Mouse (Mus musculus) embryonic facial prominence, embryonic 14.5 days (tissue): ENCODE data around the gene Enho. TPM values are rescaled to one million over a fixed set of nuclear protein-coding genes. Genes with fewer than 3 reads are reported as not detected.
A peak's percentile ranks its signal among the peaks of the same experiment; 100 is the strongest.

Source experiments
- ATAC-seq: fragments of 200-750 bp; cut with Nextera tagmentation; 2 replicates; pipeline ENCODE4 v1.8.0; 2017; ENCODE audit warnings: low read depth, moderate number of reproducible peaks, moderate TSS enrichment
- DNase-seq: peaks from one replicate; pipeline ENCODE4 v3.0.0-alpha.2; 2015; ENCODE audit warnings: low spot score
- H3K27ac ChIP-seq: fragments of 300-500 bp; sonication (generic); replicated peaks from 2 replicates; pipeline ENCODE4 v1.5.1; 2014; ENCODE audit warnings: low read depth, mild to moderate bottlenecking, low read length, moderate library complexity
- H3K27me3 ChIP-seq: fragments of 300-500 bp; sonication (generic); replicated peaks from 2 replicates; pipeline ENCODE4 v1.6.1; 2014; ENCODE audit warnings: low read length; ENCODE audit not compliant: control insufficient read depth, insufficient read depth
- H3K36me3 ChIP-seq: fragments of 300-500 bp; sonication (generic); 2 replicates; pipeline ENCODE4 v1.6.1; 2014; ENCODE audit warnings: low read length, mixed read lengths; ENCODE audit not compliant: control insufficient read depth, insufficient read depth
- H3K4me1 ChIP-seq: fragments of 300-500 bp; sonication (generic); 2 replicates; pipeline ENCODE4 v1.6.1; 2014; ENCODE audit warnings: antibody characterized with exemption, low read length; ENCODE audit not compliant: control insufficient read depth, insufficient read depth
- H3K4me2 ChIP-seq: fragments of 300-500 bp; sonication (generic); 2 replicates; pipeline ENCODE4 v1.6.1; 2014; ENCODE audit warnings: low read depth, mild to moderate bottlenecking, low read length, moderate library complexity, mixed read lengths
- H3K4me3 ChIP-seq: fragments of 300-500 bp; sonication (generic); 2 replicates; pipeline ENCODE4 v1.5.1; 2014; ENCODE audit warnings: low read depth, mild to moderate bottlenecking, low read length
- H3K9ac ChIP-seq: fragments of 300-500 bp; sonication (generic); 2 replicates; pipeline ENCODE4 v1.6.1; 2014; ENCODE audit warnings: low read depth, mild to moderate bottlenecking, low read length, moderate library complexity, mixed read lengths
- H3K9me3 ChIP-seq: fragments of 300-500 bp; sonication (generic); 2 replicates; pipeline ENCODE4 v1.6.1; 2016; ENCODE audit warnings: low read length; ENCODE audit not compliant: control insufficient read depth
- WGBS: fragments of 180-500 bp; shearing (Covaris S2); extraction: QIAGEN DNeasy Blood & Tissue Kit; methylation state at CpG from one replicate; pipeline ENCODE4 v1.1.7; 2014; 5-methylcytosine and 5-hydroxymethylcytosine counted together
- polyA plus RNA-seq: library from polyadenylated mRNA; unstranded; fragments of >200 nt; fragmentation: Nextera tagmentation; extraction: Ambion mirVana; gene quantifications from 2 replicates; pipeline ENCODE4 v1.2.1, GENCODE M21; 2014

Gene Enho
- polyA plus RNA-seq, 1 experiment from 2014 or later, result 22.7 TPM

- Histone ChIP-seq H3K36me3 (no peaks in the 10 kb centered on the region), H3K4me3 (no peak overlapping the region), H3K27ac (no peak overlapping the region), H3K27me3 (no peaks in the 10 kb centered on the region), H3K4me1 (peaks cover under 1% of the 10 kb centered on the region; the same call in 1 of the 2 replicates), H3K4me2 (no peak overlapping the region), H3K9me3 (no peaks in the 10 kb centered on the region), H3K9ac (no peak overlapping the region)
- ATAC-seq (no peak), DNase-seq (peak; percentile 38)
- WGBS, result 28% methylated on average over 5 of the region's 5 CpGs
Observed at GRCm38 (mm10) chr4:41645488-41645887, 5.4 kb upstream of the Enho start.

- whole genome bisulfite sequencing, result 63% methylated on average over 6 of the region's 6 CpGs
- Histone ChIP-seq H3K27me3 (0 out of 2 replicates have a peak, but pooled peaks cover 4% of the 10 kb centered on the region), H3K9me3 (no peaks in the 10 kb centered on the region), H3K4me1 (peaks cover 18% of the 10 kb centered on the region), H3K9ac (no peak overlapping the region), H3K27ac (no peak overlapping the region), H3K4me3 (no peak overlapping the region), H3K36me3 (no peaks in the 10 kb centered on the region), H3K4me2 (no peak overlapping the region)
- ATAC-seq, result no peak
- no peak for DNase-seq
Observed at GRCm38 (mm10) chr4:41641199-41641822, 1.2 kb upstream of the Enho start.

- peak overlapping the region; percentile 66 for H3K4me3 ChIP-seq
- H3K27me3 ChIP-seq, result 0 out of 2 replicates have a peak, but pooled peaks cover 4% of the 10 kb centered on the region
- H3K4me2 ChIP-seq, result peak overlapping the region; percentile 92
- DNase-seq (no peak), ATAC-seq (no peak)
- no peaks in the 10 kb centered on the region for H3K9me3 ChIP-seq
- peak overlapping the region; percentile 70 for H3K27ac ChIP-seq
- 11% methylated on average over 10 of the region's 10 CpGs for WGBS
- H3K36me3 ChIP-seq, result no peaks in the 10 kb centered on the region
- H3K4me1 ChIP-seq, result peaks cover 26% of the 10 kb centered on the region
- H3K9ac ChIP-seq, result peak overlapping the region; percentile 81
Observed at GRCm38 (mm10) chr4:41639214-41639841, 796 bp downstream of the Enho start.

- 74% methylated on average over 6 of the region's 6 CpGs for WGBS
- H3K4me2 ChIP-seq, result peak overlapping the region; percentile 92
Observed at GRCm38 (mm10) chr4:41638828-41639213, 1.3 kb downstream of the Enho start.

GRCm38 (mm10) chr4:41638186-41638731 is 1.9 kb downstream of the Enho start:
- H3K36me3 ChIP-seq, result no peaks in the 10 kb centered on the region
- 93% methylated on average over 10 of the region's 10 CpGs for WGBS
- peaks cover 26% of the 10 kb centered on the region for H3K4me1 ChIP-seq
- H3K27me3 ChIP-seq, result 0 out of 2 replicates have a peak, but pooled peaks cover 4% of the 10 kb centered on the region
- H3K4me2 ChIP-seq, result no peak overlapping the region; the same call in 1 of the 2 replicates
- no peak for ATAC-seq
- no peak overlapping the region for H3K27ac ChIP-seq
- H3K9ac ChIP-seq, result no peak overlapping the region
- DNase-seq, result no peak
- no peak overlapping the region for H3K4me3 ChIP-seq
- no peaks in the 10 kb centered on the region for H3K9me3 ChIP-seq

More at GRCm38 (mm10) chr4:41638828-41639213, 1.3 kb downstream of the Enho start:
- Histone ChIP-seq H3K4me1 (peaks cover 26% of the 10 kb centered on the region), H3K4me3 (peak overlapping the region; percentile 66), H3K9ac (peak overlapping the region; percentile 81), H3K27ac (no peak overlapping the region), H3K36me3 (no peaks in the 10 kb centered on the region), H3K27me3 (0 out of 2 replicates have a peak, but pooled peaks cover 4% of the 10 kb centered on the region), H3K9me3 (no peaks in the 10 kb centered on the region)
- DNase-seq (no peak), ATAC-seq (no peak)

GRCm38 (mm10) chr4:41636882-41637635 is 3.1 kb downstream of the Enho start:
- ATAC-seq (no peak), DNase-seq (no peak)
- Histone ChIP-seq H3K36me3 (no peaks in the 10 kb centered on the region), H3K4me2 (no peak overlapping the region), H3K27ac (0 out of 2 replicates have a peak overlapping the region, but pooled peaks have one; percentile 61), H3K4me1 (peaks cover 35% of the 10 kb centered on the region), H3K9me3 (no peaks in the 10 kb centered on the region), H3K9ac (no peak overlapping the region), H3K4me3 (no peak overlapping the region), H3K27me3 (0 out of 2 replicates have a peak, but pooled peaks cover 4% of the 10 kb centered on the region)
- WGBS, result 72% methylated on average over 10 of the region's 10 CpGs

- Histone ChIP-seq H3K27ac (peak overlapping the region; percentile 61; the same call in 1 of the 2 replicates), H3K4me2 (no peak overlapping the region), H3K9ac (no peak overlapping the region), H3K9me3 (no peaks in the 10 kb centered on the region), H3K36me3 (no peaks in the 10 kb centered on the region), H3K4me3 (no peak overlapping the region), H3K4me1 (peaks cover 42% of the 10 kb centered on the region), H3K27me3 (0 out of 2 replicates have a peak, but pooled peaks cover 4% of the 10 kb centered on the region)
- ATAC-seq (no peak), DNase-seq (no peak)
- WGBS, result 29% methylated on average over 7 of the region's 7 CpGs
Observed at GRCm38 (mm10) chr4:41636366-41636765, 3.8 kb downstream of the Enho start.

- H3K9ac ChIP-seq, result no peak overlapping the region
- peak overlapping the region; percentile 61; the same call in 1 of the 2 replicates for H3K27ac ChIP-seq
- DNase-seq (peak; percentile 77), ATAC-seq (no peak)
- H3K27me3 ChIP-seq, result 0 out of 2 replicates have a peak, but pooled peaks cover 4% of the 10 kb centered on the region
- no peaks in the 10 kb centered on the region for H3K9me3 ChIP-seq
- WGBS, result 32% methylated on average over 2 of the region's 2 CpGs
- no peaks in the 10 kb centered on the region for H3K36me3 ChIP-seq
- no peak overlapping the region for H3K4me3 ChIP-seq
- peaks cover 47% of the 10 kb centered on the region for H3K4me1 ChIP-seq
- H3K4me2 ChIP-seq, result no peak overlapping the region
Observed at GRCm38 (mm10) chr4:41635906-41636305, 4.2 kb downstream of the Enho start.
